Mouse (Mus musculus): Measurements from ENCODE around the gene Med19.
"Not testable (repeated sequence)": the region's sequence is repeated elsewhere in the genome, so short reads cannot be mapped to it uniquely, and the experiment has no call there.

Gene Med19

GRCm38 (mm10) chr2:84720718-84721117, 42.5 kb downstream of the Med19 start:
- no peak for DNase-seq (ENCODE audit: low spot score in 2 of 2)

DNA sequence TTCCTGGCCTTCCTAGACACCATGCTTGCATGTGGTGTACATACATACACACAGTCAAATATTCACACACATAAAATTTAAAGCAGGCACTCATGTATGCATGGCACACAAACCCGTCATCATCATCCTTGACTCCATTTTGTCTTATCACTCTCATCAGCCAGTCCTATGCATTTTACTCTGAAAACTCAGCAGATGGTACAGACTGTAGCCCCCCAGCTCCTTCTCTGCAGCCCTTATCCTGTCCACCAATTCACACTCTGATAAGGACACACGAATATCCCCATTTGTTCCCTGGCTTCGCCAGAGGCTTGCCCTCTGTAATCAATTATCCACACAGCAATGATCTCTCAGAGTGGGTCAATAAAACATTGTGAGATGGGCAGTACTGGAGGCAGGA, 43.0 kb downstream of the Med19 start:
- no peak for DNase-seq (ENCODE audit: low spot score in 2 of 2)

DNA sequence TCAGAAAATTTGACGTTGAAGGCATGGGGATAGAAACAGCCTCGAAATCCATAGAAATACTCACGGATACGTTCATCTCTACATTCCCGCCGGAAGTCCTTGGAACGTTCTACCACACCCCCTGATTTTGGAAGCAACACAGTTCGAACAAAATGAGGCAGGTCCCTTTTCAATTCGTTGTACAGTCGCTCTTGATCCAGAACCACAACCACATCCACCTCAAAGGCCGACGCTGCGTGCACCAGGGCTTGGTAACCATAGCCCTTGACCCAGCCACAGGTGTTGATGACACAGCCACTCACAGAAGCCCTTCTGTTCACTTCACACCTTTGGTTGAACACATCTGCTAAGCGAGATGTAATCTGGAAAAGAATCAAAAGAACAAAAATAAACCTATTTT, 45.7 kb downstream of the Med19 start:
- no peak for DNase-seq (ENCODE audit: low spot score in 2 of 2)

- no peak for DNase-seq (ENCODE audit: low spot score in 2 of 2)
These were observed 47.6 kb downstream of the Med19 start for GRCm38 (mm10) chr2:84725770-84726169.

DNA sequence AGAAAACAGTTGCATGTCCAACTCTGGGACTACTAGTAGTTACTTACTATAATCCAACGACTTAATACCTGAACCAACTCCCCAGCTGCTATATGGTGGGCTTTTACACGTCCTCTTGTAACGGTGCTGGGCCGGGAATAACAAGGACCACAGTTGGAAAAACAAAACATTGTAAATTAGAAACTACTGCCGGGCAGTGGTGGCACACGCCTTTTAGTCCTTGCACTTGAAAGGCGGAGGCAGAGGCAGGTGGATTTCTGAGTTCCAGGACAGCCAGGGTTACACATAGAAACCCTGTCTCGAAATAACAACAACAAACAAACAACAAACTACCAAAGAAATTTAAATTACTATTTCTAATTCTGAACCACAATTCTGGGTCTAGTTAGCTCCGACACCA, 48.5 kb downstream of the Med19 start:
- no peak for DNase-seq (ENCODE audit: low spot score in 2 of 2)

GRCm38 (mm10) chr2:84727172-84727858, 49.1 kb downstream of the Med19 start, which contains the start of gene Clp1:
Gene Clp1 (minus strand): TSS chr2:84727350.
- DNase-seq (ENCODE audit: low spot score in 2 of 2) = peak; percentile 88 to 96

- DNase-seq (ENCODE audit: low spot score in 2 of 2) = not testable (repeated sequence)
These were observed 50.0 kb downstream of the Med19 start for GRCm38 (mm10) chr2:84728191-84728590.

GRCm38 (mm10) chr2:84731206-84731605, 53.0 kb downstream of the Med19 start:
- no peak for DNase-seq (ENCODE audit: low spot score in 2 of 2)

DNA sequence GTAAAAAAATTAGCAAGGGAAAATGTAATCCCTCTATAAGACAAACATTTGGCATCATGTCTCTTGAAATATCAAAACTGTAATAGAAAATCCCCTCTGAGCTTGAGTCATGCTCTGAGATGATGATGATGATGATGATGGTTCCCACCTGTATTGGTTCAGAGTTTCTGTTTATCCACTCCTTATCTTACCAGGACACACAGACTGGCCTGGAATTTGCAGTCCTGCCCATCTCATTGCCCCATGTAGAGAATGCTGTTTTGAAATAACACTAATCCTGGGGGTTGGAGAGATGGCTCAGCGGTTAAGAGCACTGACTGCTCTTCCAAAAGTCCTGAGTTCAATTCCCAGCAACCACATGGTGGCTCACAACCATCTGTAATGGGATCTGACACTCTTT, 54.2 kb downstream of the Med19 start:
- no peak for DNase-seq (ENCODE audit: low spot score in 2 of 2)

- DNase-seq (ENCODE audit: low spot score in 2 of 2) = peak in 1 of 2 experiments; percentile 58
These were observed 55.5 kb downstream of the Med19 start, which contains the start of gene Ypel4 for GRCm38 (mm10) chr2:84733579-84734300. Gene Ypel4 (plus strand): TSS chr2:84734058.

GRCm38 (mm10) chr2:84734351-84734864, 56.2 kb downstream of the Med19 start:
- no peak for DNase-seq (ENCODE audit: low spot score in 2 of 2)

GRCm38 (mm10) chr2:84734919-84735318, 56.7 kb downstream of the Med19 start:
- DNase-seq (ENCODE audit: low spot score in 2 of 2) = no peak

GRCm38 (mm10) chr2:84735346-84735920, 57.2 kb downstream of the Med19 start:
- no peak for DNase-seq (ENCODE audit: low spot score in 2 of 2)

DNA sequence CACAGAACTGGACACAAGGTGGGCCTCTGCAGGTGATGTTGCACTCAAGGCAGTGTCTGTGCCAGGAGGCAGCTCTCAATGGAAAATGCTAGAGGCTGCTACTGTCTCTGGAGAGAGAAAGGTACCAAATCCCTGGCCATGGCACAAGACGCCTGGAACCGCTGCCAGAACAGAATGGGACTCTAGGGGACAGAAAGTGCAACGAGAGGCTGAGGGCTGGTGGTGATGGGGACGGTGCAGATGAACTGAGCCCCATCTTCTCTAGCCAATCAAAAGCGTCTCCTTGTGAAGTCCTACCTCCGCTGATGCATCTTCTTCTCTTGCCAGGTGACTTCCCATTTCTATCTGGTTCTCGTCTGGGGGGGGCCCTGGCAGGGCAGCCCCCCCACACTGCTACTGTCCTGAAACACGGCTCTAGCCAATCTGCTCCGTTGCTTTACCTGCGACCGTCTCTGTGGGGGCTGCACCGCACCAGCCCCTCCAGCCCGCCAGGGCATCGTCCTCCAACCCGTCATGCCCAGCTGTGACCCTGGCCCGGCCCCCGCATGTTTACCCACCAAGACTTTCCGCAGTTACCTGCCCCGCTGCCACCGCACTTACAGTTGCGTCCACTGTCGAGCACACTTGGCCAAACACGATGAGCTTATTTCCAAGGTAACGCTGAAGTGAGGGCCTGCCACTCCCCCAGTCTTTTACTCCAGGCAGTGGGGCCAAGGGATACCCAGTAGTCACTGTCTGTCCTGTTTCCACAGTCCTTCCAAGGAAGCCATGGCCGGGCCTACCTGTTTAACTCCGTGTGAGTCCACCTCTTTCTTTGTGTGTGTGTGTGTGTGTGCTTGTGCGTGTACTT, 58.3 kb downstream of the Med19 start:
- DNase-seq (ENCODE audit: low spot score in 2 of 2) = no peak

- no peak for DNase-seq (ENCODE audit: low spot score in 2 of 2)
These were observed 59.3 kb downstream of the Med19 start for GRCm38 (mm10) chr2:84737451-84737925.

All from frontal cortex, postnatal 25 days (tissue).